Mouse (Mus musculus): ENCODE results near the gene AC124108.1. TPM values are rescaled to one million over a fixed set of nuclear protein-coding genes. Genes with fewer than 3 reads are reported as not detected.
"Not testable (repeated sequence)": the region's sequence is repeated elsewhere in the genome, so short reads cannot be mapped to it uniquely, and the experiment has no call there.

The AC124108.1 gene
- polyA plus RNA-seq, 1 experiment from 2014 or later, result 0.02 TPM

- no peak overlapping the region for H3K4me2 ChIP-seq (replicated peaks; ENCODE audit: low read depth)
- no peaks in the 10 kb centered on the region for H3K4me1 ChIP-seq (replicated peaks; ENCODE audit: control insufficient read depth, insufficient read depth)
- H3K9me3 ChIP-seq (ENCODE audit: control insufficient read depth, low read length), result no peaks in the 10 kb centered on the region
- no peak for TF ChIP-seq CTCF (IDR thresholded peaks at IDR 0.05; ENCODE audit: low read depth)
- TF ChIP-seq EP300 (optimal IDR thresholded peaks at IDR 0.05), result no peak
- H3K4me3 ChIP-seq (ENCODE audit: low read depth, low read length), result no peak overlapping the region
- no peaks in the 10 kb centered on the region for H3K36me3 ChIP-seq (ENCODE audit: control insufficient read depth, insufficient read depth, low read length)
- 0 out of 2 replicates have a peak, but pooled peaks cover 6% of the 10 kb centered on the region for H3K27me3 ChIP-seq (ENCODE audit: control insufficient read depth, insufficient read depth, low read length)
- WGBS, result 32% methylated on average over 2 of the region's 2 CpGs
- H3K27ac ChIP-seq (replicated peaks), result no peak overlapping the region
- ATAC-seq (ENCODE audit: low FRiP score, low TSS enrichment) (no peak), DNase-seq (ENCODE audit: low spot score) (no peak)
- H3K9ac ChIP-seq (ENCODE audit: low read length), result peak overlapping the region; percentile 27; the same call in 1 of the 2 replicates
Measured at GRCm38 (mm10) chr1:132158741-132159140, 32.5 kb upstream of the AC124108.1 start.

GRCm38 (mm10) chr1:132159681-132160080, 31.6 kb upstream of the AC124108.1 start:
- no peak overlapping the region for H3K9ac ChIP-seq (ENCODE audit: low read length)
- H3K4me2 ChIP-seq (replicated peaks; ENCODE audit: low read depth), result no peak overlapping the region
- no peak overlapping the region for H3K4me3 ChIP-seq (ENCODE audit: low read depth, low read length)
- ATAC-seq (ENCODE audit: low FRiP score, low TSS enrichment), result no peak
- no peak for DNase-seq (ENCODE audit: low spot score)
- TF ChIP-seq CTCF (IDR thresholded peaks at IDR 0.05; ENCODE audit: low read depth), result no peak
- TF ChIP-seq EP300 (optimal IDR thresholded peaks at IDR 0.05), result no peak
- no peak overlapping the region for H3K27ac ChIP-seq (replicated peaks)
- 62% methylated on average over 4 of the region's 4 CpGs for WGBS
- no peaks in the 10 kb centered on the region for H3K9me3 ChIP-seq (ENCODE audit: control insufficient read depth, low read length)
- 0 out of 2 replicates have a peak, but pooled peaks cover 6% of the 10 kb centered on the region for H3K27me3 ChIP-seq (ENCODE audit: control insufficient read depth, insufficient read depth, low read length)
- H3K36me3 ChIP-seq (ENCODE audit: control insufficient read depth, insufficient read depth, low read length), result no peaks in the 10 kb centered on the region
- no peaks in the 10 kb centered on the region for H3K4me1 ChIP-seq (replicated peaks; ENCODE audit: control insufficient read depth, insufficient read depth)

GRCm38 (mm10) chr1:132161211-132161880, 29.9 kb upstream of the AC124108.1 start:
- no peaks in the 10 kb centered on the region for H3K36me3 ChIP-seq (ENCODE audit: control insufficient read depth, insufficient read depth, low read length)
- TF ChIP-seq EP300 (optimal IDR thresholded peaks at IDR 0.05), result no peak
- TF ChIP-seq CTCF (IDR thresholded peaks at IDR 0.05; ENCODE audit: low read depth), result no peak
- DNase-seq (ENCODE audit: low spot score), result no peak
- WGBS, result 52% methylated on average over 7 of the region's 7 CpGs
- H3K9me3 ChIP-seq (ENCODE audit: control insufficient read depth, low read length), result no peaks in the 10 kb centered on the region
- no peak overlapping the region for H3K9ac ChIP-seq (ENCODE audit: low read length)
- ATAC-seq (ENCODE audit: low FRiP score, low TSS enrichment), result no peak
- no peak overlapping the region for H3K27ac ChIP-seq (replicated peaks)
- no peak overlapping the region for H3K4me3 ChIP-seq (ENCODE audit: low read depth, low read length)
- H3K4me2 ChIP-seq (replicated peaks; ENCODE audit: low read depth), result no peak overlapping the region
- H3K27me3 ChIP-seq (ENCODE audit: control insufficient read depth, insufficient read depth, low read length), result 0 out of 2 replicates have a peak, but pooled peaks cover 6% of the 10 kb centered on the region
- H3K4me1 ChIP-seq (replicated peaks; ENCODE audit: control insufficient read depth, insufficient read depth), result no peaks in the 10 kb centered on the region

GRCm38 (mm10) chr1:132162618-132163017, 28.6 kb upstream of the AC124108.1 start:
- H3K4me3 ChIP-seq (ENCODE audit: low read depth, low read length); DNase-seq (ENCODE audit: low spot score); H3K27ac ChIP-seq (replicated peaks); H3K4me2 ChIP-seq (replicated peaks; ENCODE audit: low read depth); H3K36me3 ChIP-seq (ENCODE audit: control insufficient read depth, insufficient read depth, low read length); H3K4me1 ChIP-seq (replicated peaks; ENCODE audit: control insufficient read depth, insufficient read depth); ATAC-seq (ENCODE audit: low FRiP score, low TSS enrichment); H3K27me3 ChIP-seq (ENCODE audit: control insufficient read depth, insufficient read depth, low read length); H3K9ac ChIP-seq (ENCODE audit: low read length); H3K9me3 ChIP-seq (ENCODE audit: control insufficient read depth, low read length): not testable (repeated sequence)
- WGBS, result 59% methylated on average over 9 of the region's 9 CpGs
- TF ChIP-seq CTCF (IDR thresholded peaks at IDR 0.05; ENCODE audit: low read depth), result peak; percentile 55

GRCm38 (mm10) chr1:132164780-132165518, 26.3 kb upstream of the AC124108.1 start:
- Histone ChIP-seq H3K4me1 (replicated peaks; ENCODE audit: control insufficient read depth, insufficient read depth) (no peaks in the 10 kb centered on the region), H3K4me3 (ENCODE audit: low read depth, low read length) (no peak overlapping the region), H3K4me2 (replicated peaks; ENCODE audit: low read depth) (no peak overlapping the region), H3K9me3 (ENCODE audit: control insufficient read depth, low read length) (no peaks in the 10 kb centered on the region), H3K9ac (ENCODE audit: low read length) (no peak overlapping the region), H3K36me3 (ENCODE audit: control insufficient read depth, insufficient read depth, low read length) (no peaks in the 10 kb centered on the region), H3K27me3 (ENCODE audit: control insufficient read depth, insufficient read depth, low read length) (no peaks in the 10 kb centered on the region), H3K27ac (replicated peaks) (no peak overlapping the region)
- DNase-seq (ENCODE audit: low spot score) (no peak), ATAC-seq (ENCODE audit: low FRiP score, low TSS enrichment) (no peak)
- 29% methylated on average over 13 of the region's 13 CpGs for WGBS
- no peak for TF ChIP-seq EP300 (optimal IDR thresholded peaks at IDR 0.05)
- TF ChIP-seq CTCF (IDR thresholded peaks at IDR 0.05; ENCODE audit: low read depth), result no peak

GRCm38 (mm10) chr1:132165859-132166258, 25.4 kb upstream of the AC124108.1 start:
- H3K27ac ChIP-seq (replicated peaks), result no peak overlapping the region
- WGBS, result 58% methylated on average over 3 of the region's 3 CpGs

More at GRCm38 (mm10) chr1:132165859-132166258, 25.4 kb upstream of the AC124108.1 start:
- no peaks in the 10 kb centered on the region for H3K36me3 ChIP-seq (ENCODE audit: control insufficient read depth, insufficient read depth, low read length)
- no peaks in the 10 kb centered on the region for H3K9me3 ChIP-seq (ENCODE audit: control insufficient read depth, low read length)
- no peaks in the 10 kb centered on the region for H3K4me1 ChIP-seq (replicated peaks; ENCODE audit: control insufficient read depth, insufficient read depth)
- H3K27me3 ChIP-seq (ENCODE audit: control insufficient read depth, insufficient read depth, low read length), result no peaks in the 10 kb centered on the region
- ATAC-seq (ENCODE audit: low FRiP score, low TSS enrichment) (no peak), DNase-seq (ENCODE audit: low spot score) (no peak)
- H3K4me3 ChIP-seq (ENCODE audit: low read depth, low read length), result no peak overlapping the region
- no peak overlapping the region for H3K9ac ChIP-seq (ENCODE audit: low read length)
- H3K4me2 ChIP-seq (replicated peaks; ENCODE audit: low read depth), result no peak overlapping the region
- no peak for TF ChIP-seq EP300 (optimal IDR thresholded peaks at IDR 0.05)
- TF ChIP-seq CTCF (IDR thresholded peaks at IDR 0.05; ENCODE audit: low read depth), result peak; percentile 61

All from stomach, postnatal 0 days (tissue).